Mouse (Mus musculus) heart, embryonic 13.5 days (tissue): Measurements from ENCODE around the gene Apopt1. TPM values are rescaled to one million over a fixed set of nuclear protein-coding genes. Genes with fewer than 3 reads are reported as not detected.
A peak's percentile ranks its signal among the peaks of the same experiment; 100 is the strongest.

Experiments used
- ATAC-seq: fragments of 200-750 bp; cut with Nextera tagmentation; 2 replicates; pipeline ENCODE4 v1.8.0; 2017; ENCODE audit warnings: moderate TSS enrichment; ENCODE audit not compliant: insufficient number of reproducible peaks, low FRiP score, low TSS enrichment; ENCODE audit errors: extremely low read depth
- H3K27ac ChIP-seq: fragments of 300-500 bp; sonication (generic); replicated peaks from 2 replicates; pipeline ENCODE4 v1.5.1; 2015; ENCODE audit warnings: moderate library complexity, mild to moderate bottlenecking, inconsistent platforms
- H3K27me3 ChIP-seq: fragments of 300-500 bp; sonication (generic); replicated peaks from 2 replicates; pipeline ENCODE4 v1.6.1; 2015; ENCODE audit warnings: mild to moderate bottlenecking, inconsistent platforms
- H3K36me3 ChIP-seq: fragments of 300-500 bp; sonication (generic); 2 replicates; pipeline ENCODE4 v1.6.1; 2015; ENCODE audit warnings: mild to moderate bottlenecking, inconsistent platforms
- H3K4me1 ChIP-seq: fragments of 300-500 bp; sonication (generic); 2 replicates; pipeline ENCODE4 v1.6.1; 2015; ENCODE audit warnings: inconsistent platforms
- H3K4me2 ChIP-seq: fragments of 300-500 bp; sonication (generic); 2 replicates; pipeline ENCODE4 v1.6.1; 2015; ENCODE audit warnings: inconsistent platforms, mild to moderate bottlenecking, moderate library complexity
- H3K4me3 ChIP-seq: fragments of 300-500 bp; sonication (generic); 2 replicates; pipeline ENCODE4 v1.5.1; 2015; ENCODE audit warnings: moderate library complexity, mild to moderate bottlenecking, inconsistent platforms
- H3K9ac ChIP-seq: fragments of 300-500 bp; sonication (generic); 2 replicates; pipeline ENCODE4 v1.6.1; 2015; ENCODE audit warnings: inconsistent platforms, mild to moderate bottlenecking, moderate library complexity
- H3K9me3 ChIP-seq: fragments of 300-500 bp; sonication (generic); 2 replicates; pipeline ENCODE4 v1.6.1; 2016; ENCODE audit warnings: inconsistent platforms
- WGBS: fragments of 180-500 bp; shearing (Covaris S2); methylation state at CpG from one replicate; pipeline ENCODE4 v1.1.7; 2015; ENCODE audit warnings: mixed read lengths; 5-methylcytosine and 5-hydroxymethylcytosine counted together
- polyA plus RNA-seq: library from polyadenylated mRNA; unstranded; fragments of >200 nt; fragmentation: Nextera tagmentation; extraction: Ambion mirVana; gene quantifications from 2 replicates; pipeline ENCODE4 v1.2.1, GENCODE M21; 2015

Gene Apopt1
- polyA plus RNA-seq, 1 experiment from 2014 or later: 41.0 TPM

DNA sequence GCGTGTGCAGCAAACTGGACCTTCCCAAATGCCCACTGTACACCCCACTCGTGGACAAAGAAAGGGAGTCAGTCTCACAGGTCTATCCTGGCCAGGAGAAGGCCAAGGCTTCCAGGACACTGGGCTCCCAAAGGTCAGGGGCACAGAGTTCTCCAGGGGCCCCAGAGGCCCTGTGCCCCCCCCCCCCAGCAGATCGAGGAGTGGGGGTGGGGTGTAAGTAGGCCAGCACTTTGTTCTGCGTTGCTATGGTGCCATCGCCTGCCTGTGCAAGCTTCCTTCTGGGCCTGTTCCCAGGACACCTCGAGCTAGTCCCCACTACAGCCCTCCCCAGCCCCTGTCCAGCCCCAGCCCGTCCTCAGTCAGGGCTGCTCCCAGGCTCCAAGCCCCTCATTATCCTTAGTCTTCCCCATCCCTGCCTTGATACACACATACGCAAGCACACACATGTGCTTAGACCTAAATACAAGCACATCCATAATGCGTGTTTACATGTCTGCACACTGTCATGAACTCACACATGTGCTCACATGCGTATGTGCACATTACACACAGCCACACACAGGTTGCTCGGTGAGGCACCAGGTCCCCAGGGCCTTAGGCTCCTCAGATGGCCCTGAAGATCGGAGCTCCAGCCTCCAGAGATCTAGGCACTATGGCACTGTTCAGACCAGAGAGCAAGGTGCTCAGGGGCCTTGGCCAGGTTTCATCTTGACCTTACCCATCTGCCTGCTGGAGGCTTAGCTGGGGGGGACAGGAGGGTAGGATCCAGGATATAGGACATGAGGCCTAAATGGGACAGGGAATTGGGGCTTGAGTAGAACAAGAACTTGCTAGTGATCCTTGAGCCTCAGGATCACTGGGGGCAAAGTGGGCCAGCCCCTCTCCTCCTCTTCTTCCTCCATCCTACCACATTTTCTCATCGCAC is 17.9 kb upstream of the Apopt1 start:
- H3K4me3 ChIP-seq: no peak overlapping the region
- peaks cover 52% of the 10 kb centered on the region for H3K4me1 ChIP-seq
- H3K36me3 ChIP-seq: no peaks in the 10 kb centered on the region
- H3K27ac ChIP-seq: peak overlapping the region; percentile 46; the same call in 1 of the 2 replicates
- no peak overlapping the region for H3K4me2 ChIP-seq
- ATAC-seq: 0 out of 2 replicates have a peak, but pooled peaks have one; percentile 16
- 67% methylated on average over 13 of the region's 13 CpGs for WGBS
- H3K27me3 ChIP-seq: no peaks in the 10 kb centered on the region
- H3K9ac ChIP-seq: peak overlapping the region; percentile 67; the same call in 1 of the 2 replicates
- no peaks in the 10 kb centered on the region for H3K9me3 ChIP-seq

DNA sequence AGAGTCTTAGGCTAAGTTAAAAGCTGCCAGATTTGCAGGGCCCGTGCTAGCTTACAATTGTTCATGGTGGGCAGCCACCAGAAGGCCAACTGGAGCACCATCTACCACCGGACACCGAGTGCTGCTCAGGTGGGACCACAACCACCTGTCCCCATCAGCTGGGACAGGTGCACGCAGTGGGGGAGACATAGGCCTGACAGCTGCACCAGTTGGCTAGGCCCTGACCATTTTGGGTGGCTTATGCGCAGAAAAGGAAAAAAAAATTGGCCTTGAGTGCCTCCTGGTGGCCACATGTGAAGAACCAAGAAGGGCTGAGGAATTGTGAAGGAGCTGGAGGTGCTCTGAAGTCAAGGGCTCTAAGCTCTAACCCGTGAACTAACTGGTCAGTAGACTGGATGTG is 16.8 kb upstream of the Apopt1 start:
- Histone ChIP-seq H3K27me3 (no peaks in the 10 kb centered on the region), H3K9ac (peak overlapping the region; percentile 20; the same call in 1 of the 2 replicates), H3K27ac (no peak overlapping the region), H3K36me3 (no peaks in the 10 kb centered on the region), H3K9me3 (no peaks in the 10 kb centered on the region), H3K4me2 (no peak overlapping the region), H3K4me1 (peaks cover 47% of the 10 kb centered on the region), H3K4me3 (no peak overlapping the region)
- ATAC-seq: no peak
- WGBS: 30% methylated on average over 6 of the region's 6 CpGs

DNA sequence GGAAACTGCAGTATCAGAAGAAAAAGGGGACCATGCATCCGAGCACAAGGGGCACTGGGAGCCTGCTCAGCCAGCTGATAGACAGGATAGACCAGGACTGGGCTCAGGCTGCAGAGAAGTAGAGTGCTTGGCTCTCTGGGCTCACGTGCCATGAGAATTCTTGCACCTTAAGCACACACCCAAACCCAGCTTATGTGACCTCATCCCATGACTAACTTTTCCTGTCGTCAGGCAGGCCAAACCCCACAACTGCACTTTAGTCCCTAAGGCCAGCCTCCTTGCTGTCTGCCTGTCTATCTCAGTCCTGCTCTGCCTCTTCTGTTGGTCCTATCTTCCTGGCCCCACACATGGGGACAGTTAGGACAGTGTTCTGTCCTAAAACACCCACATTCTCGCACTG is 15.4 kb upstream of the Apopt1 start:
- no peak for ATAC-seq
- Histone ChIP-seq H3K9ac (no peak overlapping the region; the same call in 1 of the 2 replicates), H3K4me3 (no peak overlapping the region), H3K9me3 (no peaks in the 10 kb centered on the region), H3K36me3 (no peaks in the 10 kb centered on the region), H3K27ac (no peak overlapping the region), H3K27me3 (no peaks in the 10 kb centered on the region), H3K4me2 (no peak overlapping the region), H3K4me1 (peaks cover 36% of the 10 kb centered on the region)
- 61% methylated on average over 4 of the region's 4 CpGs for WGBS

DNA sequence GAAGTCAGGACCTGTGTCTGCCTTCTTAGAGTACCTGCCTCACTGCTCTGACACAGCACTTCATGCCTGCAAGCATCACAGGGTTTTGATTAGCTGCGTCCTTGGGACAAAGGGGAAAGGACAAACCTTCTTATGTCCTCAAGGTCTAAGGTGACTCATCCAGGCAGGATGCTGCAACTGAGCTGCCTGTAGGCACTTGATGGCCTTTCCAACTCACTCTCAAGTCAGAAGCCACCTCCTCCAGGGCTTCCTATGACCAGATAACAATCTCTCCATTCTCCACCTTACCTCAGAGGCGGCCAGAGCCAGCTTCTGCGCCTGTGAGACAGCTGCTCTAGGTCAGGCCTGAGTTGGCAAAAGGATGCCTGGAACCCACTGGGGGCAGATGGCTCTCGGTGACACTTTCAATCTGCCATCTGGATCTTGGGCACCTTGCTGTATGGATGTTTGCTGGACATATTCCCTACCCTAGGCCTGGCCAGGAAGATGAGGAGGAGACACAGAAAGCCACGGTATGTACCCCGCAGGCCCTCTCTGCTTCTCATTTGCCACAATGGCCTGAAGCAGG is 14.6 kb upstream of the Apopt1 start:
- 70% methylated on average over 6 of the region's 6 CpGs for WGBS
- Histone ChIP-seq H3K27me3 (no peaks in the 10 kb centered on the region), H3K9ac (peak overlapping the region; percentile 38), H3K36me3 (no peaks in the 10 kb centered on the region), H3K27ac (no peak overlapping the region), H3K4me1 (peaks cover 29% of the 10 kb centered on the region), H3K9me3 (no peaks in the 10 kb centered on the region), H3K4me2 (no peak overlapping the region), H3K4me3 (no peak overlapping the region)
- ATAC-seq: no peak

DNA sequence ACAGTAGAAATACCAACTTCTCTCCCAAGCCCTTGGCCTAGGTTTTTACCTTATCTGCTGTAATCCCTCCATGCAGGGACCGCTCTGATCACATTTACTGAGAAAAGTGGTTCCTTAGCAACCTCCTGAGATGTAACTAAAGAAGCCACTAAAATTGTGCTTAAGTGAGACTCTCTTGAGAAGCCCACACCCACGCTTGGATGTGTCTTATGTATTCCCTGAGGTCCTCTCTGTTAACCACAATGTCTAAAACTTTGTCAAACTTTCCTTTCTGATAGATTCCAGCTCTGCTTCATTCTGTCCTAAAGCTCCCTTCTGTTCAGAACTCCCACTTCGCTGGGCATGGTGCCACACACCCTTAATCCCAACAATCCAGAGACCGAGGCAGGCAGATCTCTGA is 13.5 kb upstream of the Apopt1 start:
- 78% methylated on average over 4 of the region's 4 CpGs for WGBS
- H3K9ac ChIP-seq: no peak overlapping the region
- no peak for ATAC-seq

DNA sequence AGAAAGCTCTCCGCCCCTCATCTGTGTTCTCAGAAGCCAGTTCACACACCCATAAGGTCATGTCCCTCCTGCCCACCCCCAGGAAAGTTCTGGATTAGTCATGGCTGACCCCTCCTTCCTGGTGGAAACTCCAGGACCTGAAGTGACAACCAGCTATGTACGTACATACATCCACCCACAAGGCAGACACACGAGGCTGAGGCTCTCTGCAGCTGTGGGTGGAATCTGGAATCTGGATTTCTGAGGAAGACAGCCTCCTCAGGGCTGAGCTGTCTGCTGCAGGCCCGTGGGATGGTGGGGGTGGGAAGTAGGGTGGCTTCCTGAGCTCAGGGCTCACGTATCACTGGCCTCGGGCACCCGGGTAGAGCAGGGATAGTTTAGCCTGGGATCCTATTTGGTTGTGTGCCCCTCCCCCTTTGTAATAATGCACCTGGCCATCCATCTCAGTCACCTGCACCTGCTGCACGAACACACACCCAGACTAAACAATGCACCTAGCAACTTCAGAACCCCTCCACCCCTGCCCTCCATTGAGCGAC is 12.1 kb upstream of the Apopt1 start:
- Histone ChIP-seq H3K9me3 (no peaks in the 10 kb centered on the region), H3K27me3 (no peaks in the 10 kb centered on the region), H3K36me3 (no peaks in the 10 kb centered on the region), H3K27ac (no peak overlapping the region), H3K9ac (no peak overlapping the region), H3K4me3 (no peak overlapping the region), H3K4me1 (peaks cover 26% of the 10 kb centered on the region), H3K4me2 (no peak overlapping the region)
- no peak for ATAC-seq
- 62% methylated on average over 9 of the region's 9 CpGs for whole genome bisulfite sequencing

More for the DNA sequence above, 13.5 kb upstream of the Apopt1 start:
- H3K27ac ChIP-seq: no peak overlapping the region
- no peaks in the 10 kb centered on the region for H3K36me3 ChIP-seq
- H3K4me3 ChIP-seq: no peak overlapping the region
- H3K4me2 ChIP-seq: no peak overlapping the region
- peaks cover 22% of the 10 kb centered on the region for H3K4me1 ChIP-seq
- H3K27me3 ChIP-seq: no peaks in the 10 kb centered on the region
- no peaks in the 10 kb centered on the region for H3K9me3 ChIP-seq

DNA sequence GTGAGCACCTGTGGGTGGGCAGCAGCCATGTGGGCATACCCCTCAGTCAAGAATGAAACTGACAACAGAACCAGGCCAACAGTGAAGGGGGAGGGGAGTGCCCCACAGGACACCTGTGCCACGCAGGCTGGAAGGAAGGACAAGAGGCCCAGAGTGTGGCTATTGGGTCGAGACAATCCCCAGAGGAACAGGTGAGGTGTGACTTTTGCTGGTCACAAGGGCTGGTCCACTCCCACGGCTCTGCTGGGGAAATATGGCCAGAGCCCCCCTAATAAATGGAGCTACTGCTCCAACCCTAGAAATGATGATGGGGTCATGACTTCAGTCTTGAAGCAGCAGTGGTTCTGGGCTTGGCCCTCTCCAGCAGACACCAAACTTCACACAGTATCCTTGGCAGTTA is 9.8 kb upstream of the Apopt1 start:
- 70% methylated on average over 3 of the region's 3 CpGs for WGBS
- H3K9ac ChIP-seq: no peak overlapping the region
- no peak for ATAC-seq

DNA sequence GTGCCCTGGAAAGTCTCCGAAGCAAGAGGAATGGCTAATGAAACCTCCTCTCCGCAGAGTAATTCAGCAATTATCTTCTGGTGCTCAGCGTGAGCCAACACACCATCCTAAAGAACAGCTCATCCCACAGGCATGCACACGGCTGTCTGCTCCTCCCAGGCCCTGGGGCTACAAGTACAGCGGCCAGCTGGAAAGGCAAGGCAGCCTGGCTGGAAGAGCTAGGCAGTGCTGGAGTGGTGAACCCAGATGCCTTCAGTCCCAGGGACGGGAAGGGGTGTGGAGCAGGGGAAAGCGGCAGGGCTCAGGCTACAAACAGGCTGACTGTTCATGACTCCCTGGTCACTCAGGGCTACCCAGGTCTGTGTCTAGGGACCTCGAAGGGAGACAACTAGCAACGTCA is 8.5 kb upstream of the Apopt1 start:
- H3K27ac ChIP-seq: peak overlapping the region; percentile 79
- WGBS: 36% methylated on average over 9 of the region's 9 CpGs
- peaks cover 32% of the 10 kb centered on the region for H3K4me1 ChIP-seq
- 0 out of 2 replicates have a peak, but pooled peaks have one; percentile 48 for ATAC-seq
- peak overlapping the region; percentile 15 for H3K9ac ChIP-seq
- no peaks in the 10 kb centered on the region for H3K9me3 ChIP-seq
- H3K4me2 ChIP-seq: peak overlapping the region; percentile 22; the same call in 1 of the 2 replicates
- H3K4me3 ChIP-seq: no peak overlapping the region
- H3K27me3 ChIP-seq: no peaks in the 10 kb centered on the region
- H3K36me3 ChIP-seq: peaks cover 25% of the 10 kb centered on the region

More for the DNA sequence above, 9.8 kb upstream of the Apopt1 start:
- Histone ChIP-seq H3K4me2 (no peak overlapping the region), H3K27ac (no peak overlapping the region), H3K4me3 (no peak overlapping the region), H3K4me1 (peaks cover 36% of the 10 kb centered on the region), H3K36me3 (peaks cover 13% of the 10 kb centered on the region), H3K9me3 (no peaks in the 10 kb centered on the region), H3K27me3 (no peaks in the 10 kb centered on the region)

DNA sequence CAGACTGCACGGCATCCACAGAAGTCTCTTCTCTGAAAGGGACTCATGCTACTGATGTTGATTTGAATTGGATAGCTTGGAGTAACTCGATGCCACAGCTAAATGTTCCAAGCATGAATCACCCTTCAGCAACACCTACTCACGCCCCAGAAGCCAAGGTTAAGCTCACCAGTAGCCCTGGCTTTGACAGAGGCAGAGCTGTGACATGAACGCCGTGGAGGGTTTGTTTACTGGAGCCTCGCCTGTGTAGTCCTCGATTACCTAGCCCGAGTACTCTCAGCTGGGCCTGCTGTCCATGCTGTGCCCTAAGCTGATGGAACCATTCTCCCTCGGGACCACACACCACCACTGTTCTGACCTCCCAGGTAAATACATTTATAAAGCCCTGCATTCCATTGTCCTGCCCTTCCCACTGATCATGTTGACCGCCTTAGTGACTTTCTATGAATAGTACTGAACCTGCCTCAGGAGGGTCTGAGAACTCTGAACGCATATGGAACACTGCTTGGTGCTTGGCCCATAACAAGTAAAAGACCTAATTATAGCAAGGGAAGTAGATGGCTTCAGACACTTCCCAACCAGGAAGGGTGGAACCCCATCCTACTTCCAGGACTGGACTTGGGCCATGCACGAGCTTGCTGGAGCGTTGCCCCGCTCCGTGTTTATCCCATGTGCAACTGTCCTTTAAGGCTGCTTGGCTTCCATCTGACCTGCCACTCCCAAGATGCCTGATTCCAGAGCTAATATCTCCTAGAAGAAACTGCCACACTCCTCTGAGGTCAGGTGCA is 7.7 kb upstream of the Apopt1 start:
- ATAC-seq: 0 out of 2 replicates have a peak, but pooled peaks have one; percentile 28
- Histone ChIP-seq H3K9me3 (no peaks in the 10 kb centered on the region), H3K27ac (peak overlapping the region; percentile 79), H3K27me3 (no peaks in the 10 kb centered on the region), H3K4me1 (peaks cover 32% of the 10 kb centered on the region), H3K4me2 (peak overlapping the region; percentile 22), H3K9ac (peak overlapping the region; percentile 15; the same call in 1 of the 2 replicates), H3K4me3 (no peak overlapping the region), H3K36me3 (peaks cover 32% of the 10 kb centered on the region)
- 41% methylated on average over 15 of the region's 15 CpGs for WGBS

DNA sequence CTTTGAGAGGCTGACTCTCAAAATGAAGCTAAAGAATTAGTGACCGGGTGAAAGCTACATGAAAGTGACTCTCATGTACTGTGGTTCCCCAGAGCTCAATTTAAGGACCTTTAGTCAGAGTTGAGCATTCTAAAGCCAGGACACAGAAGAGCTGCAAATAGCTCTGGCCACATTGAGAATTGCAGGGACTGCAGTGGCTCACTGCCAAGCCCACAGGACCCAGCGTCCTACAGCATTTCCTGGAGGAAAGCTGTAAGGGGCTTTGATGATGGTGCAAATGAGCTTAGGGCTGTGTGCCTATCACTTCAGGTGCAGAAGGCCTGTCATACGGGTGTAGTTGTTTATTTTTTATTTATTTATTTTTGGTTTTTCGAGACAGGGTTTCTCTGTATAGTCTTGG is 4.9 kb upstream of the Apopt1 start:
- Histone ChIP-seq H3K36me3 (peaks cover 41% of the 10 kb centered on the region), H3K27me3 (no peaks in the 10 kb centered on the region)

DNA sequence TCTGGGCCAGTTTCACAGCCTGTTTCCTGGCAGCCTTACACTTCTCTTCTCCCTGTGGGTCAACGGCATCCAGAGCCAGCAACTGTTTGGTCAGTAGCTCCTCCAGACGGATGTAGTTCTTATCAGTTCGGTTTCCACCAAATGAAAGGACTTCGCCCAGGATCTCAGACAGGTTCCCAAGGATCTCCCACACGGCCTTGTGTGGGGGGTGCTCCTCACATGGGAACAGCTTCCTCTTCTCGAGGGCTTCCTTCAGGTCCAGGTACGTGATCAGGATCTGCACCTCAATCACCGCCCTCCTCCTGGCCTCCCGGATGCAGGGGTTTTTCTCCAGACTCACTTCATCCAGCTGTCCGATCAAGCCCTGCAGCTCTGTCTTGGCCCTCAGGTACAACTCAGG is 3.0 kb upstream of the Apopt1 start:
- Histone ChIP-seq H3K4me2 (no peak overlapping the region), H3K27ac (no peak overlapping the region), H3K27me3 (no peaks in the 10 kb centered on the region), H3K9me3 (no peaks in the 10 kb centered on the region), H3K4me1 (peaks cover 50% of the 10 kb centered on the region), H3K9ac (no peak overlapping the region), H3K36me3 (peaks cover 45% of the 10 kb centered on the region), H3K4me3 (no peak overlapping the region)
- WGBS: 75% methylated on average over 10 of the region's 10 CpGs
- no peak for ATAC-seq

More for the DNA sequence above, 4.9 kb upstream of the Apopt1 start:
- H3K4me1 ChIP-seq: peaks cover 48% of the 10 kb centered on the region
- no peak overlapping the region for H3K4me3 ChIP-seq
- ATAC-seq: no peak
- no peak overlapping the region for H3K27ac ChIP-seq
- WGBS: 58% methylated on average over 4 of the region's 4 CpGs
- no peak overlapping the region for H3K4me2 ChIP-seq
- peak overlapping the region; percentile 8; the same call in 1 of the 2 replicates for H3K9ac ChIP-seq
- H3K9me3 ChIP-seq: no peaks in the 10 kb centered on the region
